Mouse (Mus musculus) spleen, embryonic (tissue): ENCODE data around the gene Gm13279.
"Not testable (repeated sequence)": the region's sequence is repeated elsewhere in the genome, so short reads cannot be mapped to it uniquely, and the experiment has no call there.

ENCODE experiments used
- CTCF ChIA-PET: fragments of 350-600 bp; sonication (Branson Sonifier 250); formaldehyde crosslinking; loops from one replicate; lab custom pipeline; 2022; lab: Charles Lee

Gm13279 gene

DNA sequence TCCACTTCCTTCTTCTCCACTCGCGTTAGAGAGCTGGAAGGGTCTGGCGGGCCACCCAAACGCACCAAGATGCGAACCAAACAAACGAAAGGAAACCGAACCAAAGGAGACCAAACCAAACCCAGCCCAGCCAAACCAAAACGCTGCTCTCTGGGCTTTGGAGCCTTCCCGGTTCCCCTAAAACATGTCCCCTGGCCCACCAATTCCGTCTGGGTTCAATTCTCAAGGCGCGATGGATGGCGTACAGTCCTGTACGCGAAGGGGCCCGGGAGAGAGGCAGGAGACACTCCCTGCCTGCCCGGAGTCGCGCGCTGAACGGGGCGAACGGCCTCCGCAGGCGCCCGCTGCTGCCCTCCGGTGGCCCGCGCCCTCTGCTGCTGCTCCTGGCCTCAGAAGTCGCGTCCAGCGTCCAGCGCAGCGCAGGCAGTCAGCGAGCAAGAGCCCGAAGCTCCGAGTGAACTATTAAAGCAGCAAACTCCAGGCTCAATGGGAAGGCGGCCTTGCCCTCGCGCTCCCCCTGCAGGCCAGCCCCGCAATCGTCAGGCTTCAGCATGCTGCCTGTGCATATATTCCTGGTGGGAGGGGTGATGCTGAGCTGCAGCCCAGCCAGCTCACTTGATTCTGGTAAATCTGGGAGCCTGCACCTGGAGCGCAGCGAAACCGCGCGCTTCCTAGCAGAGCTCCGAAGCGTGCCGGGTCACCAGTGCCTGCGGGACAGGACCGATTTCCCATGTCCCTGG is 3.1 kb upstream of the Gm13279 start, which contains the start of gene Gm13275:
TSS of gene Gm13275 (plus strand) at position 552 of the 740 bp plus-strand sequence.
- CTCF ChIA-PET = not testable (repeated sequence)

DNA sequence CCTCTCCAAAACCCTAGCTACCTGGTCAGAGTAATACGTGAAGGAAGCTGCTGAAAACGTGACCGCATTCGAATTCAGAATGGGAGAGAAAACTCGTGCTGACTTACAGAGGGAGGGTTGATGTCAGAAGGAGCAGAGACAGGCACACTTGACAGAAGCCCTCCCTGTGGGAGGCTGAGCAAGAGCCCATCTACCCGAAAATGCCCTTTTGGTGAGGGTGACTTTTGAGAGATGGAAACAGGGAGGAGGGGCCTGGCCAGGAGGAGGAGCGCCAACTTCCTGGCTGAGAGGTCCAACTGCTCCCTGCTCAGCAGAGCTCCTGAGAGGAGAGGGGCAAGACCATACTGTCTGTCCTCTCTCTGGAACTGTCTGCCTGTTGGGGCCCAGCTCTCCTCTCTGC is 2.2 kb downstream of the Gm13279 start, which contains the start of gene Gm13285:
TSS of gene Gm13285 (plus strand) at position 301 of the 400 bp plus-strand sequence.
- CTCF ChIA-PET = not testable (repeated sequence)

DNA sequence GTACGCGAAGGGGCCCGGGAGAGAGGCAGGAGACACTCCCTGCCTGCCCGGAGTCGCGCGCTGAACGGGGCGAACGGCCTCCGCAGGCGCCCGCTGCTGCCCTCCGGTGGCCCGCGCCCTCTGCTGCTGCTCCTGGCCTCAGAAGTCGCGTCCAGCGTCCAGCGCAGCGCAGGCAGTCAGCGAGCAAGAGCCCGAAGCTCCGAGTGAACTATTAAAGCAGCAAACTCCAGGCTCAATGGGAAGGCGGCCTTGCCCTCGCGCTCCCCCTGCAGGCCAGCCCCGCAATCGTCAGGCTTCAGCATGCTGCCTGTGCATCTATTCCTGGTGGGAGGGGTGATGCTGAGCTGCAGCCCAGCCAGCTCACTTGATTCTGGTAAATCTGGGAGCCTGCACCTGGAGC is 5.8 kb downstream of the Gm13279 start, which contains the start of gene Gm13287:
TSS of gene Gm13287 (plus strand) at position 301 of the 400 bp plus-strand sequence.
- CTCF ChIA-PET = not testable (repeated sequence)

DNA sequence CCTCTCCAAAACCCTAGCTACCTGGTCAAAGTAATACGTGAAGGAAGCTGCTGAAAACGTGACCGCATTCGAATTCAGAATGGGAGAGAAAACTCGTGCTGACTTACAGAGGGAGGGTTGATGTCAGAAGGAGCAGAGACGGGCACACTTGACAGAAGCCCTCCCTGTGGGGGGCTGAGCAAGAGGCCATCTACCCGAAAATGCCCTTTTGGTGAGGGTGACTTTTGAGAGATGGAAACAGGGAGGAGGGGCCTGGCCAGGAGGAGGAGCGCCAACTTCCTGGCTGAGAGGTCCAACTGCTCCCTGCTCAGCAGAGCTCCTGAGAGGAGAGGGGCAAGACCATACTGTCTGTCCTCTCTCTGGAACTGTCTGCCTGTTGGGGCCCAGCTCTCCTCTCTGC is 8.0 kb downstream of the Gm13279 start, which contains the start of gene Gm13288:
TSS of gene Gm13288 (plus strand) at position 301 of the 400 bp plus-strand sequence.
- CTCF ChIA-PET = not testable (repeated sequence)

DNA sequence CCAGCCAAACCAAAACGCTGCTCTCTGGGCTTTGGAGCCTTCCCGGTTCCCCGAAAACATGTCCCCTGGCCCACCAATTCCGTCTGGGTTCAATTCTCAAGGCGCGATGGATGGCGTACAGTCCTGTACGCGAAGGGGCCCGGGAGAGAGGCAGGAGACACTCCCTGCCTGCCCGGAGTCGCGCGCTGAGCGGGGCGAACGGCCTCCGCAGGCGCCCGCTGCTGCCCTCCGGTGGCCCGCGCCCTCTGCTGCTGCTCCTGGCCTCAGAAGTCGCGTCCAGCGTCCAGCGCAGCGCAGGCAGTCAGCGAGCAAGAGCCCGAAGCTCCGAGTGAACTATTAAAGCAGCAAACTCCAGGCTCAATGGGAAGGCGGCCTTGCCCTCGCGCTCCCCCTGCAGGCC is 8.6 kb downstream of the Gm13279 start:
- CTCF ChIA-PET = not testable (repeated sequence)

DNA sequence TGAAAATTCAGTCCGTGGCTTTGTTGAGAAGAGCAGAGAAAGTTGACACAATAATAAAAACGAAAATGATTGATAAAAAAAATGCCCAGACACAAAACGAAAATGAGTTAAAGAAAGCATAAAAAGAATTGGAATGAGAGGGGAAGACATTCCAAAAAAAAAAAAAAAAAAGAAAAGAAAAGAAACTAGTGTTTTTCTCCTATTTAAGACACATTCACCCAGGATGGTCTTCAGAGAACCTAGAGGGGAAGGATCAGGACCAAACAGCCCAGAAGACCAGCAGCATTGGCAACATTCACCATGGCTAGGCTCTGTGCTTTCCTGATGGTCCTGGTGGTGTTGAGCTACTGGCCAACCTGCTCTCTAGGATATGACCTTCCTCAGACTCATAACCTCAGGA is 18.7 kb downstream of the Gm13279 start, which contains the start of gene Ifna7:
TSS of gene Ifna7 (plus strand) at position 301 of the 400 bp plus-strand sequence.
- CTCF ChIA-PET = no interaction called here

DNA sequence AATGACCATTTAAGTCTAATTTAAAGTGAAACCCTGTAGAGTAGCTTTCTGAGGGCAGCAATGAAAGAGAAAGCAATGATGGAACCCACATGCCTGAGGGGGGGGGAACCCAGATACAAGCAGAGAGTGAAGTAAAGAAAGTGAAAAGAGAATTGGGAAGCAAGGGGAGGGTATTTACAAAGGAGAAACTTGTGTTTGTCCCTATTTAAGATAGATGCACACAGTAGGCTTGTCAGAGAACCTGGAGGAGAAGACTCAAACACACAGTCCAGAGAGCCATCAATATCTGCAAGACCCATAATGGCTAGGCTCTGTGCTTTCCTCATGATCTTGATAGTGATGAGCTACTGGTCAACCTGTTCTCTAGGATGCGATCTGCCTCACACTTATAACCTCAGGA is 22.5 kb downstream of the Gm13279 start, which contains the start of gene Ifna11:
TSS of gene Ifna11 (plus strand) at position 301 of the 400 bp plus-strand sequence.
- CTCF ChIA-PET = no interaction called here

DNA sequence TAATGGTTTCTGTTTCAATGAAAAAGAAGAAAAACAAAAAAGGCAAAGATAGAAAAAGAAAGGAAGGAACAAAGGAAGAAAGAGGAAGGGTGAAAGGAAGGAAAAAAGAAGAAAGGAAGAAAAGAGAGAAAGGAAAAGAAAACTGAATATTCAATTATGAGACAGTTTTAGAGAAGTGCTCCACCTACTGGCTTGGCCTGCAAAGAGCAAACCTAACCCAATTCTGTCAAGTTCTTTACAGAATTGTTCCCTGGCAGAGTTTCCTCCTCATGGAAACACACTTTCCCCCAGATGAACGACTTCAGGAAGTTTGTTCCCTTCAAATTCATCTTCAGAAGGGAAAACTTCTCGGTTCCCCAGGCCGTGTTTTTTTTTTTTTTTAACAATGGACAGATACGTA is 25.8 kb downstream of the Gm13279 start:
- CTCF ChIA-PET = interaction anchor here (0.6 kb wide), 1 partner anchor 404 kb away, joined by 4 read pairs; no protein-coding TSS in a partner anchor

DNA sequence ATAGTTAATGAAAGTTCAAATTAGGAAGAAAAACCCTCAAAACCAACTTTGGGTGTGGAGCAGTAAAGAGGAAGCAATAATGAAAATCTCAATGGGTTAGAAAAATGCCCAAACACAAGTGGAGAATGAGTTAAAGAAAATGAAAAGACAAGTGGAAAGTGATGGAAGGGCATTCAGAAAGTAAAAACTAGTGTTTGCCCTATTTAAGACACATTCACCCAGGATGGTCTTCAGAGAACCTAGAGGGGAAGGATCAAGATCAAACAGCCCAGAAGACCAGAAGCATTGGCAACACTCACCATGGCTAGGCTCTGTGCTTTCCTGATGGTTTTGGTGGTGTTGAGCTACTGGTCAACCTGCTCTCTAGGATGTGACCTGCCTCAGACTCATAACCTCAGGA is 29.9 kb downstream of the Gm13279 start, which contains the start of gene Ifna6:
TSS of gene Ifna6 (plus strand) at position 301 of the 400 bp plus-strand sequence.
- CTCF ChIA-PET = not testable (repeated sequence)

DNA sequence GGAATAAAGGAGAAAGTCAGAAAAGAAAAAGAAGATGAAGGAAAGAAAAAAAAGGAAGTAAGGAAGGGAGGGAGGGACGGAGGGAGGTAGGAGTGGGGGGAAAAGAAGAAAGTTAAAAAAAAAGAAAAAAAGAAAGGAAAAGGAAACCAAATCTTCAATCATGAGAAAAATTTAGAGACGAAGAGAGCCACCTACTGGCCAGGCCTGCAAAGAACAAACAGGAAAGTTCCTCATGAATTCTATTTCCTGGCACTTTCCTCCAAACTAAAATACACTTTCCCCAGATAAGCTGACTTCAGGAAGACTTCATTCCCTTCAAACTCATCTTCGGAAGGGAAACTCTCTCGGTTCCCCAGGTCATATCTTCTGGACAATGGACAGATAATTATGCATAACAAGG is 33.3 kb downstream of the Gm13279 start:
- CTCF ChIA-PET = no interaction called here

DNA sequence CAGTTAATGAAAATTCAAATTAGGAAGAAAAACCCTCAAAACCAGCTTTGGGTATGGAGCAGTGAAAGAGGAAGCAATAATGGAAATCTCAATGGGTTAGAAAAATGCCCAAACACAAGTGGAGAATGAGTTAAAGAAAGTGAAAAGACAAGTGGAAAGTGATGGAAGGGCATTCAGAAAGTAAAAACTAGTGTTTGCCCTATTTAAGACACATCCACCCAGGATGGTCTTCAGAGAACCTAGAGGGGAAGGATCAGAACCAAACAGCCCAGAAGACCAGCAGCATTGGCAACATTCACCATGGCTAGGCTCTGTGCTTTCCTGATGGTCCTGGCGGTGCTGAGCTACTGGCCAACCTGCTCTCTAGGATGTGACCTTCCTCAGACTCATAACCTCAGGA is 38.0 kb downstream of the Gm13279 start, which contains the start of gene Ifna5:
TSS of gene Ifna5 (plus strand) at position 301 of the 400 bp plus-strand sequence.
- CTCF ChIA-PET = not testable (repeated sequence)

DNA sequence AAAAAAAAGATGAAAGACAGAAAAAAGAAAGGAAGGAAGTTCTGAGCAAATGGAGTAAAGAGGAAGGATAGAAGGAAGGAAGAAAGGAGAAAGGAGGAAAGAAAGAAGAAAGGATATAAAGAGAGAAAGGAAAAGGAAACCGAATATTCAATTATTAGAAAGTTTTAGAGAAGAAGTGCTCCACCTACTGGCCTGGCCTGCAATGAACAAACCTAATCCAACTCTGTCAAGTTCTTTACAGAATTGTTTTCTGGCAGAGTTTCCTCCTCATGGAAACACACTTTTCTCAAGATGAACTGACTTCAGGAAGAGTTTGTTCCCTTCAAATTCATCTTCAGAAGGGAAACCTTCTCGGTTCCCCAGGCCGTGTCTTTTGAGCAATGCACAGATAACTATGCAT is 41.6 kb downstream of the Gm13279 start:
- CTCF ChIA-PET = no interaction called here

DNA sequence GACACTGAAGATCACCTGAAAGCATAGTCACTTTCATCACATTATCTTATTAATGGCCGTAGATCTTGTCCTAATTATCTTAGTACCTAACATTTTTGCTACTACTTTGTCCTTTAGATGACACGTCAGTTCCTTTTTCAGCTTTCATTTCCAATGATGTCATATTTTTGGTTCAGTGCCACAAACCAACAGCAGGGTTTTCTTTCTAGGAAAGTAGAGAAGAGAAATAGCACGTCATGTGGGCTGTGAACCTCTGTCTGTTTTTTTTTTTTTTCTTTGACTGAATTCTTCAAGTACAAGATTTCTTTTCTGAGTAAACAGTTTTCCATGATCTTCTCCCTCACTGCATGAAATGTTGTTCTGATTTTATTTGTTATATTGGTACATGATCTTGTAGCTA is 42.9 kb downstream of the Gm13279 start:
- CTCF ChIA-PET = interaction anchor here (0.6 to 0.7 kb wide), 4 partner anchors 20 to 470 kb away, joined by 3 to 6 read pairs (median 3); no protein-coding TSS in a partner anchor

DNA sequence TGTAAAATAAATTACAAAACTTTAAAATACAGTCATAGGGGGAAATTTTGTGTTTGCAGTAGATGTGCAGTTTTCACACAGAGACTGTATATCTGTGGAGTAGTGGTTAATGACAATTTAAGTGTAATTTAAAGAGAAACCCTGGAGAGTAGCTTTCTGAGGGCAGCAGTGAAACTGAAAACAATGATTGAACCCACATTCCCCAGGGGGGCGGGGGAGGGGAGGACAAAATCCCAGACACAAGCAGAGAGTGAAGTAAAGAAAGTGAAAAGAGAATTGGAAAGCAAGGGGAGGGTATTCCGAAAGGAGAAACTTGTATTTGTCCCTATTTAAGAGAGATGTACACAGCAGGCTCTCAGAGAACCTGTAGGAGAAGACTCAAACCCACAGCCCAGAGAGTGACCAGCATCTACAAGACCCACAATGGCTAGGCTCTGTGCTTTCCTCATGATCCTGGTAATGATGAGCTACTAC is 44.3 kb downstream of the Gm13279 start, which contains the start of gene Ifna4:
TSS of gene Ifna4 (plus strand) at position 424 of the 474 bp plus-strand sequence.
- CTCF ChIA-PET = interaction anchor here (0.7 kb wide), 1 partner anchor 288 kb away, joined by 6 read pairs; no protein-coding TSS in a partner anchor

DNA sequence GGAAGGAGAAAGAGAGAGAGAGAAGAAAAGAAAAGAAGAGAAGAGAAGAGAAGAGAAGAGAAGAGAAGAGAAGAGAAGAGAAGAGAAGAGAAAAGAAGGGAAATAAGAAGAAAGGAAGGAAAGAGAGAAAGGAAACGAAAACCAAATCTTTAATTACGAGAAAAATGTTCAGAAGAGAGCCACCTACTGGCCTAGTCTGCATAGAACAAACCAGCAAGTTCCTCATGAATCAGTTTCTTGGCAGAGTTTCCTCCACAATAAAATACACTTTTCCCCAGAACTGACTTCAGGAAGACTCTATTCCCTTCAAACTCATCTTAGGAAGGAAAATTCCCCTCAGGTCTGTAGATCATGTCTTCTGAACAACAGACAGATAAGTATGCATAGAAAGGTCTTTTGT is 48.1 kb downstream of the Gm13279 start:
- CTCF ChIA-PET = no interaction called here
